Mouse (Mus musculus) ovary, adult 18-20 months (tissue): ENCODE data around the gene Naa25.
"Not testable (repeated sequence)": the region's sequence is repeated elsewhere in the genome, so short reads cannot be mapped to it uniquely, and the experiment has no call there.

Experiments
- DNase-seq: peaks from one replicate; pipeline ENCODE4 v3.0.0; 2022; ENCODE audit warnings: low spot score, mixed read lengths

Gene Naa25

DNA sequence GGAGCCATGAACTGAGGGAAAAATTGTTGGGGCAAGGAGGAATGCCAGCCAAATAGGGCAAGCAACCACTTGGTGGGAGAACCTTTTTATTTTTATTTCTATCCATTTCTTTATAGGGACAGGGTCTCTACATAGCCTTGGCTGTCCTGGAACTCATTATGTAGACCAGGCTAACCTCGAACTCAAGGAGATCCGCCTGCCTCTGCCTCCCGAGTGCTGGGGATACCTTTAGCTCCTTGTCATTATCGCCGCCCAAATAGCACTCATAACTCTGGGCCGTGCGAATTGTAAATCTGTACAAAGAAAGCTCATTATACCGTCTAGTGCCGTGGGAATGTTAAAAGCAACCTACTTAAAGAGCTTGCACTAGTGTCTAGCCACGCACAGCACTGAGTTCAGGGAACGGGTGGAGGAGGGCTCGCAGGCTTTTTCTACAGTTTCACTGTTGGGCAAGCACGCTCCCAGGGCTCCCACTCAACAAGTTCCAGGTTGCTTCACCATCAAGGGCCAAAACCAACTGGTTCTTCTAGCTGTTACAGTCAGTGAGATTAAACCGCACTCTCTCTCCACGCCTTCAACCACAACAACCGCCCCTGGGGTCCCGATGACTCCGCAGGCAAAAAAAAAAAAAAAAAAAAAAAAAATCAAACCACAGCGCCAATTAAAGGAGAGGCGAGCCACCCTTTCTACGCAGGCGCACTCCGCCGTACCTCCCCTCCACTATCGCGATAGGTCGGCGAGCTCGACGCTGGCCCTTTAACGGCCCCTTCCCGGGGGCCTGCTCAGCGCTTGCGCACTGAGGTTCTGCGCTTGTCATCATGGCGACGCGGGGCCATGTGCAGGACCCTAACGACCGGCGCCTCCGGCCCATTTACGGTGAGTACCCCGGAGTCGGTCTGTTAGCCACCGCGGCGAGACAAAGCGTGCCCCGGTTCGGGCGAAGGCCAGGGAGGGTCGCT, at the start of gene Naa25:
Gene Naa25 (plus strand): TSS at position 750 of the 959 bp plus-strand sequence.
- peak; percentile 93 for DNase-seq

DNA sequence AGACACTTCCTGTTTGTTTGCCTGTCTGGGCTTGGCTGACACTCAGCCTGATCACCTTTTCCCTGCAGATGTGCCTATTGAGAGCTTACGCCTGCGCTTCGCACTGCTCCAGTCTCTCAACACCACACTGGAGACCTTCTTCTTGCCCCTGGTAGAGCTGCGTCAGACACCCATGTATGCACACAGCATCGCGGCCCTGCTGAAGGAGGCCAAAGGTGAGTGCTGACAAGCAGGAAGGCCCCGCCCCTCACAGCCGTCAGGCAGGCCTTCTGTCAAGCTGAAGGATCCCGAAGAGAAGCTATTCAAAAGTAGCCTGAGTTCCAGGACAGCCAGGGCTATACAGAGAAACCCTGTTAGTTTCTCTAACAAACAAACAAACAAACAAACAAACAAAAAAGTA, 38.5 kb upstream of the Naa25 start:
- DNase-seq: no peak

DNA sequence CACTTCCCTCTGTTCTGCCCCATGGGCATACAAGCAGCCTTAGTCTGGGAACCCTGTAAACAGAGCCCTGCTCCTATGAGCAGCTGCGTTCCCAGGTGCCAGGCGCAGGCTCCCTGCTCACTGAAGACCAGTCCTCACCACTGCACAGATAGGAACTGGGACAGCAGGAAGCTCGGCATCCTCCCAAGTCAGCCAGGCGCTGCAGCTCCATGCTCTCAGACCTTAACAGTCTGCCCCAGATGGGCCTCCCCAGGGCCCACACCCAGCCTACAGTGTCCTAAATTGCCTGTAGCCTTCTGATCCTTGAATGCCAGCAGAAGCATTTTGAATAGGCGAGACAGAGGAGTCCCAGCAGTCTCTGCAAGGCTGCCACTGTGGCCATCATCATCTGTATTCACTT, 36.0 kb upstream of the Naa25 start:
- no peak for DNase-seq

DNA sequence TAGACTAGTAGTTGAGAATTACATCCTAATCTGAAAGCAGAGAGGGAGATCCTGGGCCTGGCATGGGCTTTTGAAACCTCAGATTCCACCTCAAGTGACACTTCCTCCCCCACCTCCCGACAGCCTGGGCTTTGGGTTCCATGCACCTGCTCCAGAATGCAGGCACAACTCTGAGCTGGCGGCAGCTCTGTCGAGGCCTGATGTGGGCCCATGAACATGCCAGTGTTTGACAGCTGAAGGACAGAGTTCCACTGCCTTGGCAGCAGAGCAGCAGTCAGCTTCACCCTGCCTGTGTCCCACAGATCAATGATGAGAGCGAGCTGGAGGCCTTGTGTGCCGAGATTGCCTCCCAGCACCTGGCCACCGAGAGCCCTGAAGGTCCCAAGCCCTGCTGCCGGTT, 34.3 kb upstream of the Naa25 start:
- no peak for DNase-seq

DNA sequence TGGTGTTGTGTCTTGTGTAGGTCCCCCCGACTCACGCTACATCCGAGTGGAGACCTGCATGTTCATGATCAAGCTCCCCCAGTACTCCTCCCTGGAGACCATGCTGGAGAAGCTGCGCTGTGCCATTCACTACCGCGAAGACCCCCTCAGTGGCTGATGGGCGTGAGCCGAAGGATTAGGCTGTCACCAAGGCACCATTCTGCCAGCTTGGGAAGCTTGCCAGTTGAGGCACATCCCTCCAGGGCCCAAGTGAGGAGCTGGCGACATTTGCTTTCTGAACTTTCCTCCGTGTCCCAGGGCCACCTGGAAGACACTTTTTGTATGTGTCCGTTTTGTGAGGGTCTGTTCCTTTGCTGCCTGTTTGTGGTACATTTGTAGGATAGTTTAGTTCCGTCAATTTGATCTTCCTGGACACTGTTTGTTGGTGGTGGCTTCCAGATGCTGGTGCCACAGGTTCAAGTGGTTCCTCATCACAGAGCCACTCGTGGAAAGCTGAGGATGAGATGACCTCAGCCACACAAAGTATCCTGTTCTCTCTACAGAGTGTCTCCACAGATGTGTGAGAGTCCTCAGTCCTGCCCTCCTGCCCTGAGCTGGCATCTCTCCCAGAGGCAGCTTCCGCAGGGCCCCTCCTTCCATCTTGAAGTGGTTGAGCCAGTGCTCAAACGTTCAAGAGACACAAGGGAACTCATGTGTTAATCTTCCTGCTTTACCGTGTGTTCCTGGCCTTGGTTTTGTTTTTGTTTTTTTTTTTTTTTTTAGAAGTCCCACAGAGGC, 31.1 kb upstream of the Naa25 start:
- no peak for DNase-seq

DNA sequence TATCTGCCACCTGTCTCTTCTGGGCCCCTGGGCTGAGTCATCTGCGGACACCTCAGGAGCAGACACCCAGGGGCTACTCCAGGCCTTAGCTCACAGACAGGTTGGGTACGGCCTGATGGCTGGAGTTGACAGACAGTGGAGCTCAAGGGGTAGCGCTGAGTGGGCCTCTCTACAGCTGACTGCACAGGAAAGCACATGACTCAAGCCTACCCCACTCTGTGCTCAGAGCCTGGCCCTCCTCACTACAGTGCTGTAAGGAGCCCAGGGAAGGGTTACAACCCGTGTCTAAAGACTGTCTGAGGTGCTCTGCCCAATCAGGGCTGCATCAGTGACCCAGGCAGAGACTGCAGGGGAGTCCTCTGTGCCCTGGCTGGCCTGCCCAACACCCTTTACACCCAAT, 30.5 kb upstream of the Naa25 start:
- no peak for DNase-seq

DNA sequence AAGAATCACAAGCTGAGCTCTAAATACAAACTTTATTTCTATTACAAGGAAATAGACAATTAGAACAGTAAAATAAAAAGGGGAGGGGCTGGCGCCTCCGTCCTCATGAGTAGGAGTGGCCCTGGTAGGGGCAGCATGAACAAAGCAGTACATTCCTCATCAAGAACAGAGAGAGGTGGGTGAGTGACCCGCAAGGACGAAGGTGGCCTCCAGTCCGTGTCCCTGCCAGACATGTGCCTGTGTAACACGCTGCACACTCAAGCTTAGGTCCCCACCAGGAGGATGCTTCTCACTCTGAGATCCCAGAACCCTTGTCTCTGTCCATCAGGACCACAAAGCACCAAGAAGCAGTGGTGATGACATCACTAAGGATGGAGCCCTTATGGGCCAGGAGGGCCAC, 26.0 kb upstream of the Naa25 start:
- no peak for DNase-seq

DNA sequence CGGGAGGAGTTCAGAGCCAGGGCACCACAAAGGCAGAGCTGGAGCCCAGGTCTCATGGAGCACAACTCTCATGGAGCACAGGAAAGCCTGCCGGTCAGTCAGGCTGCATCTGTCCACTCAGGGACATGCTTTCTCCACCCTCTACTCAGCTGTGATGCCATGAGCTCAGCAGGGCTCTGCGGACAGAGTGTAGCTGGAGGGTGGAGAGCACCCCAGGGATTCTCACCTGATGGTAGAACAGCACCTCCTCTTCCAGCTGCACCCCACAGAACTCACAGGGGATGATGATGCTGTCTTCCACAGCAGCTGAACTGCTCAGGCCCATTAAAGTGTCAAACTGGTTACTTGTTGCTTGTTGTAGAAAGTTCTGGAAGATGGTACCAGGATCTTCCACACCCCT, 22.9 kb upstream of the Naa25 start:
- DNase-seq: no peak

DNA sequence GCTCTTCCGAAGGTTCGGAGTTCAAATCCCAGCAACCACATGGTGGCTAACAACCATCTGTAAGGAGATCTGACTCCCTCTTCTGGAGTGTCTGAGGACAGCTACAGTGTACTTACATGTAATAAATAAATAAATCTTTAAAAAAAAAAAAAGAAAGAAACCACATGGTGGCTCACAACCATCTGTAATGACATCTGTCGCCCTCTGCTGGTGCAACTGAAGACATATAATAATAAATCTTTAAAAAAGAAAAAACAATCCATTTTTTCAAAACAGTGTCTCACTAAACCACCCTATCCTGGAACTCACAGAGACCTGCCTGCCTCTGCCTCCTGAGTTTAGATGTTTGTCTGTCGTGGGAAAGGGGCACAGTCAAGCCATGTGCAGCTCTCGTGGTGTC, 20.8 kb upstream of the Naa25 start:
- not testable (repeated sequence) for DNase-seq

DNA sequence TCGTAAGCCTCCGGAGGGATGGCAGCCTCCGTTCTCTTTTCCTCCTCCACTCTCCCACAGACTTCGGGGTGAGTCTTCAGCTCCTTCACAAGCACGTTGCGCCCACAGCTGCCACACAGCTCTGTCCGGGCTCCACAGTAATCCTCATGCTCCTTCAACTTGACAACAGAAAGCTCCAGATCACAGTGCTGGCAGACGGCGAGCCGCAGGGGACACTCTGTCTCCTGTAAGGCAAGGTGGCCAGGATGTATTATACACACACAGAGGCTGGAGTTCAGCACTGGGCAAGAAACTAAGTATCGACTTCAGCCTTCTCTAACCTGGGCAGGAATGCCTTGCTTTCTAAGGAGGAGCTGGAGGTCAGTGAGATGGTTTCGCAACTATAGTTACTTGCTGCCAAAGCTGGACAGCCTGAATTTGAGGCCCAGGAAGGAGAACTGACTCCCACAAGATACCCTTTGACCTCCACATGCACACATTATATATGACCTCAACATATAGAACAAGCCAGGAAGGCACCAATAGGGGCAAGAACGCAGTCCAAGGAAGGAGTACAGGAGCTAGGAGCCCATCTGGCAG, 19.0 kb upstream of the Naa25 start:
- DNase-seq: no peak

DNA sequence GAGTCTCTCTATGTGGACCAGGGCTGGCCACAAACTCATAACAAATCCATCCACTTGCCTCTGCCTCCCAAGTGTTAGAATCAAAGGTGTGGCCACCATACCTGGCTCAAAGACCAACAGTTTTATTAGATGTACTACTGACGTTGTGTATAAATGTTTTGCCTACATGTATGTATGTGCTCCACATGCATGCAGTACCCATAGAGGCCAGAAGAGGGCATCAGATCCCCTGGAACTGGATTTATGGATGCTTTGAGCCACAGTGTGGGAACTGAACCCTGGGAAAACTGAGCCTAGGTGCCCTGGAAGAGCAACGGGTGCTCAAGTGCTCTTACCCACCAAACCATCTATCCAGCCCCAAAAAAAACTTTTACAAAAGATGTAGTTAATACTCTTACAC, 17.0 kb upstream of the Naa25 start:
- no peak for DNase-seq

DNA sequence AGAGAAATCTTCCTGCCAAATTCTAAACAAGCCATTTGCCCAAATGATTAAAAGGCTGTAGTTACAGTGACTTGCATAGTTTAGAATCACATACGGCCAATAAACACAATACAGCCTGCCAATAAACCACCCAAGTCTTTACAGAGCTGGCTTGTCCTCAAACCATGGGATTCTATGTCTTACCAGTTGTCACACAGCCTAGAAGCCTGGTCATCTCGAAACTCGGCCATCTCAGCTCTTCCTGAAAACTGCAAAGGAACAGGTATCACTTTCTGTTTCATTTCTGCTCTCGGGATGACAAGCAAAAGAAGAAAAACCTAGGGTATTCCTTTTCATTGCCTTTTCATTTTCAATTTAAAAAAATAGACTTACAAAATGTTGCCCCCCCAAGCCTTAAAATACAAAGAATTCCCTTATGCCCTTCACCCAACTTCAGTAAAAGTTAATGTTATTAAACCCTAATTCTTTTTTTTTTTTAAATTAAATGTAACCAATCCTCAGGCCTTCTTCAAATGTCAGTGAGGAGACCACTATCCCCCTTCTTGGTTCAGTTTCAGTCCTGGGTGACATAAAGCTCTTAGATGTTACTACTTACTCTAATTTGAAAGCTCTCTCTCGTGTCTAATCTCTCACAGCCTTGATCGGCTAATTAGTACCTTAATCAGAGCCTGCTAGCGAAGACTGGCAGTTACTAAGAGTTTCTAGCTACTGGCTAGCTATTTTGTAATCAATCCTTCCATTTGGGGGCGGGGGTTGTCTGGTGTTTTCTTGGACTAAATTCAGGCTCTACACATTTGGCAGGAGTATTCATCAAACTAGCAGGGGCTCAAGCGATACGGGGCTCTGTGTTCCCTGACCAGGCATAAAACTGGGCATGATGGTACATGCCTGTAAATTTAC, 13.6 kb upstream of the Naa25 start:
- DNase-seq: no peak

DNA sequence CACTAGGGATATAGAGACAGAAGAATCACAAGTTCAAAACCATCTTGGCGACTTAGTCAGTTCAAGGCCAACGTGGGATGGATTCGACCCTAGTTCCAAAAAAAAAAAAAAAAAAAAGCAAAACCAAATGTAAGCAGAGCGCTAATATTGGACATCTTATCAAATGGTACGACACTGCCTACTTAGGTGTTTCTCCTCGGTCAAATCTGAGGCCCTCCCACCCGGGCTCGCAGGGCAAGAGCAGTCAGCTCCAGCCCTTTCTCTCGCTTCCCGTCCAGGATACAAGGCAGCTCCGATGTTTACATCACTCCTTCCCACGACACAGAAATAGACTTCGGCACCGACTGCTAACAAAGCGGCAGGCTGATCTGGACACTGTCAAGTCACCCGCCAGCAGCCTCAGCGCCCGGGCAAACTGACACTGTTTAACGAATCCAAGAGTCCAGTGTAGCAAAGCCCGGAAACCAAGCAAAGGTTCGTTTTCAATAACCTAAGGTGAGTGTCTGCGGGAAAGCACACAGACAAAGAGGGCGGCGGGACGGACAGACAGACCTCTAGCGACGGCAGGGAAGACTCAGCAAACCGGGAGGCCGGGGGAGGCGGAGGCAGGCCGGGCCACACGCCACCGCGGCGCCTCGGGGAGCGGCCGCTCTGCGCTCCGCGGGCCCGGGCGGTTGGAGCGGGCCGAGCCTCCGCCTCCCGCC, 12.8 kb upstream of the Naa25 start:
- DNase-seq: no peak

DNA sequence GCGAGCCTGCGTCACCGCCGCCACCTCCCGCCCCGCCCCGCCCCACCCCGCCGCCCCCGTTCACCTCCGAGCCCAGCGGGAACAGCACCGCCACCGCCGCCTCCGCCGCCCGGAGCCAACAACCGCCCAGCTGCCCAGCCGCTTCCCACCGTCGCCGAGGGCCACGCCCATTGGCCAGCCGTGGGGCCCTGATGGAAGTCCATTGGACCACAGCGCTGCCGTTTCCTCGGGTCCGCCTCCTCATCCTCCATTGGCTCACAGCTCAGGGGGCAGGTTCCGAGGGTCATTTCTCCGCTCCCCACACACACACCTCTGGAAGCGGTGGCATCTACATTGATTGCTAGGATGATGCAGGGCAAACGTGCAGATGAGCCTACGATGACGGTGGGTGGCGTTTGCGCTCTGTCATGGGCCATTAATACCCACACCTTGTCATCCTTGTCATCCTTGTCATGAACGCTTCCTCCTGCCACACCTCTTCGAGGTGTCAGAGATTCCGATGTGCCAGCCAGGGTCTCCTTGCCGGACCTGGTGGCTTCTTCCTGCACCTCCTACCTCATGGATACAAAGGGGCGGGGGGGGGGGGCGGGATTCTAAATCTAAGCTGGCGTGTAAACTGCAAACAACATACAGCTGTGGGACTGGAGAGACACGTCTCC, 12.1 kb upstream of the Naa25 start, which contains the start of gene Trafd1:
Gene Trafd1 (minus strand): TSS at position 172 of the 659 bp plus-strand sequence.
- peak; percentile 95 for DNase-seq

DNA sequence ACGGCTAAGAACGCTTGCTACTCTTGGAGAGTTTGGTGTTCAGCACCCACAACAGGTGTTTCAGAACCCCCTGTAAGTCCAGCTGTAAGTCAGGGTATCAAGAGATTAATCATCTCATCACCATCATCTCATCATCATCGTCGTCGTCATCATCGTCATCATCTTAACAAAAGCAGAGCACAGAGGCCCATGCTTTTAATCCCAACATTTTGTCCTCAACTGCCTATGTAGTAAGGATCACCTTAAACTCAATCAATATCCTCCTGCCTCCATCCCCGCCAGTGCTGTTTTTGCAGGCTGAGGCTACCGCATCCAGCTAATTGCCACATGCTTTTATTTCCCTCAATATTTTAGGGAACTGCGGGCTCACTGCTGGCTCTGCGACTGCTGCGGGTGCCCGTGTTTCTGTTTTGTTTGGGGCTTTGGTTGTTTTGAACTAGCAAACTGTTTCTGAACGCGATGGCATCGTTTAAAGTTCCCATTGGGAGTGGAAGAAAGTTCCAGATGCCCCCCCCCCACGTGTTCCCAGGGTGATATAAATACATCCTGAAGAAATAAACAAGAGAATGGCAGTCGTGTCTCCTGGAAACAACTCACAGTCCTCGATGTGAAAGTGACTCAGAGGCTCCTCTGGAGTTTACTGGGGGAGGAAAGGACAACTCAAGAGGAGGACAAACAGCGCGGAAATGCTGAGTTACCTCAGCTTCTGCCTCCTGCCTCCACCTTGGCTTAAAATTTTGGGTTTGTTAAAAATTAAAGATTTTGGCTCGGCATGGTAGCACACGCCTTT, 11.4 kb upstream of the Naa25 start:
- DNase-seq: no peak

DNA sequence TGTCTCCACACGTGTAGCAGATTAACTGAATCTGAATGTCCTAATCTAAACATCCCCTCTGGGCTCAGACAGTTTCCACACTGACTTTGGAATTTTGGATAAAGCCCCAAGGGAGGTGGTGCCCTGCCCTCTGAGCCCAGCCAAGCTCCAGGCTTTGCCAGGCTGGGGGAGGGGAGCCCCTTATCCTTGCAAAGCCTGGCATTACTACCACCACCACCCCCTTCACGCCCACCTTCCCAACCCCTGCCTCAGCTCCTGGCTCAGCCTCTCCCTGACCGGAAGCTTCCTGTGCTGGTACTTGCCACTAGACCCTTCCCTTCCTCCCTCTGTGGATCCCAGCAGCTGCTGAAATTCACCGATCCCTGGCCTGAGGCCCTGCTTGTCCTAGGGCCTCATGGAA, 10.6 kb upstream of the Naa25 start:
- no peak for DNase-seq

DNA sequence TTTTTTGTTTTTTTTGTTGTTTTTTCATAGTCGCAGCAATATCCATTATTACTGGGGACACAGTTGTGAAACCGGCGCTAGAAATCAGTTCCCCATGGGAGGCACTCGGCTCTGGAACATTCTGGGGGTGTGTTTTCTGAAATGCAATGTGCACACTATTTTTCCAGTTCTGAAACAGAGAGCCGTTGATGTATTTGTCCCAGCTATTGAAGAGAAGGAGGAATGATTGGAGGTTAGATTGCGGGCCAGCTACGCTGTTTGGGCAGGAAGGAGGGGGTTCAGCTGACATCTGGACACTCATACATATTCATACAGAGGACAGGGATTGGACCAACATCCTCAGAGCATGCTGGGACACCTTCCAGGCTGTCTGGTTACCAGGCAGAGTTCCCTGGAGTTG, 8.6 kb upstream of the Naa25 start:
- DNase-seq: no peak

DNA sequence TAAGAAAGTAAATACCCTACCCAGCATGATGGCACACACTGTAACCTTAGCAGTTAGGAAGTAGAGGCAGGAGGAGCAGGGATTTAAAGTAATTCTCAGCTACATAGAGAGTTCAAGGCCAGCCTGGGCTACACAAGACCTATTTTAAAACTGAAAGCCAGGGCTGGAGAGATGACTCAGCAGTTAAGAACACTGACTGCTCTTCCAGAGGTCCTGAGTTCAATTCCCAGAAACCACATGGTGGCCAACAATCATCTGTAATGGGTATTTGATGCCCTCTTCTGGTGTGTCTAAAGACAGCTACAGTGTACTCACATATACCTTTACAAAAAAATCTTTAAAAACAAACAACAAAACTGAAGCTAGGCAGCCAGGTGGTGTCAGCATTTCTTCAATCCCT, 8.0 kb upstream of the Naa25 start:
- DNase-seq: no peak

DNA sequence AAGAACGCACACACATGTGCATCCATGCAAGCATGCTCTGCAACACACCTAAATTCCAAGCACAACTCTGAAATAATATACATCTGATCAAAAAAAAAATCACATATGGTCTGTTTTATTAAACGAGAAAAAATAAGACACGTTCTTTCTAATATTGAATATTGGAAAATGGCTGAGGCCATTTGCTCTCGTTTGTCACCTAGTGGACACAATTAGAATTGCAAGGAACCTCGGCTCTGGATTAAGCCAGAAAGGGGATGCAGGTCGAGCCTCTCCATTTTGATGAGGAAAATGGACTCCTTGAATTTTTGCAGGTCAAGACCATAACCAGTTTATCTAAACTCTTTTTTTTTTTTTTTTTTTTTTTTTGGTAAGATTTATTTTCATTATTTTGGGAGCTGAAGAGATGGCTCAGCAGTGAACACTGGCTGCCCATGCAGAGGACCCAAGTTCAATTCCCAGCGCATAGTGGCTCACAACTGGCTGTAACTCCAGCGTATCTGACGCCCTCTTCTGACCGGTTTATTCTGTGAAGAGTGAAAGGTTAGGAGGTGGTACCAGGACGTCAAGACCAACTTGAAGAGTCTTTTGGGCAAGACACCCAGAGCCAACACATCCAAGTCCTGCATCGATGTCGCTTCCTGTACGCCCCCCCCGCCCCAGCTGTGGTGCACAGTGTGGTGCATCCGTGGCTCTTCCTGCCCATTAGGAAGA, 4.9 kb upstream of the Naa25 start:
- DNase-seq: no peak
